Mouse (Mus musculus): ENCODE data around the gene Tcf3. TPM values are rescaled to one million over a fixed set of nuclear protein-coding genes. Genes with fewer than 3 reads are reported as not detected.
A peak's percentile ranks its signal among the peaks of the same experiment; 100 is the strongest.

Tcf3 gene
- polyA plus RNA-seq, 1 experiment from 2014 or later = 63.7 TPM

DNA sequence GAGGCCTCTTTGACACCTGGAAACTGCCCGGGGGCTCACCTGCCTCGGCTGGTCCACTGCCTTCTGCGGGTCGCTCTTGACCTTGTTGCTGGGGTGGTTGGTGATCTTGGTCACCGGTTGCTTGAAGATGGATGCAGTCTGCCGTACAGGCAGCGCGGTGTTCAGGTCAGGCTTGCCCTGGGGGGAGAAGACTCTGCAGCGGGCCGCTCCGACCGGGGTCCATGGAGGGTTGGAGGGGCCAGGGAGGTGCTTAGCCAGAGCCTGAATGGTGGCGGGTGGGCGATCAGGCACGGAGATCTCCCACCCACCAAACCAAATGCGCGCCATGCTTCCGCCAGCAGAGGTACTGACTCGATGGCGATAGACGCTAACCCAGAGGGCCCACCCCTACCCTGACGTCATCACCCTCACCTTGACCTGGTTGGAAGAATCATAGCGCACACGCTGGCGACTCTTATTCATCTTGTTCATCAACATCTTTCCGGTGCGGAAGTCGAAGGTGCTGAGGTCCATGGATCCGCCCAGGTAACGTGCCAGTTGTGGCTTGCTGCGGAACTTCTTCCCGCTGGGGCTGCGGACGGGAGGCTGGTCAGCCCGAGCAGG is 38.3 kb downstream of the Tcf3 start:
- Histone ChIP-seq H3K27ac (ENCODE audit: low read length) (no peak overlapping the region), H3K36me3 (ENCODE audit: control insufficient read depth, insufficient read depth) (peaks cover 43% of the 10 kb centered on the region), H3K4me2 (ENCODE audit: low read length) (no peak overlapping the region), H3K9ac (replicated peaks; ENCODE audit: low read depth, low read length) (no peak overlapping the region), H3K4me3 (replicated peaks; ENCODE audit: low read length) (no peak overlapping the region), H3K27me3 (replicated peaks; ENCODE audit: control insufficient read depth, insufficient read depth, low read length) (no peaks in the 10 kb centered on the region), H3K4me1 (replicated peaks; ENCODE audit: control insufficient read depth, insufficient read depth, low read length) (peaks cover 18% of the 10 kb centered on the region), H3K9me3 (ENCODE audit: control insufficient read depth, low read length) (no peaks in the 10 kb centered on the region)
- 95% methylated on average over 35 of the region's 35 CpGs for WGBS
- ATAC-seq = no peak

DNA sequence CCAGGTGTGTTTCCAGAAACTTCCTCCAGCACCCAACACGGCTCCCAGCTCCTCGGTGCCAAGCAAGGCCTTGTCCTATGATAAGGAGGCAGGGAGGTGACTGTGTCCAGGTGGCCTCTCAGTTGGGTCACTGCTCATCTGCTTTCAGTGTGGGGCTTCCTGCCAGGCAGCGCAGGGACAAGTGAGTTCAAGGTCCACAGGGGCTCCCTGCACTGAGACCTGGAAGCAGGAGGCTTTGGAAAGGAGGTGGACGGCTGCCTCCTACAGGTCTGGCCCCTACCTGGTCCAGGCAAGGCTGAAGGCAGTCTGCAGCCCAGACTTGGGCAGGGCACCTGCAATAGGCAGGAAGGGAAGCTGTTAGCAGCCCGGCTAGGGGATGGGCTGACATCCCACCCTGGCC is 40.8 kb downstream of the Tcf3 start:
- Histone ChIP-seq H3K4me1 (replicated peaks; ENCODE audit: control insufficient read depth, insufficient read depth, low read length) (peaks cover 19% of the 10 kb centered on the region), H3K9ac (replicated peaks; ENCODE audit: low read depth, low read length) (no peak overlapping the region), H3K4me2 (ENCODE audit: low read length) (no peak overlapping the region), H3K9me3 (ENCODE audit: control insufficient read depth, low read length) (no peaks in the 10 kb centered on the region), H3K27ac (ENCODE audit: low read length) (no peak overlapping the region), H3K4me3 (replicated peaks; ENCODE audit: low read length) (no peak overlapping the region), H3K27me3 (replicated peaks; ENCODE audit: control insufficient read depth, insufficient read depth, low read length) (no peaks in the 10 kb centered on the region), H3K36me3 (ENCODE audit: control insufficient read depth, insufficient read depth) (peaks cover 43% of the 10 kb centered on the region)
- WGBS = 97% methylated on average over 5 of the region's 5 CpGs
- ATAC-seq = no peak

DNA sequence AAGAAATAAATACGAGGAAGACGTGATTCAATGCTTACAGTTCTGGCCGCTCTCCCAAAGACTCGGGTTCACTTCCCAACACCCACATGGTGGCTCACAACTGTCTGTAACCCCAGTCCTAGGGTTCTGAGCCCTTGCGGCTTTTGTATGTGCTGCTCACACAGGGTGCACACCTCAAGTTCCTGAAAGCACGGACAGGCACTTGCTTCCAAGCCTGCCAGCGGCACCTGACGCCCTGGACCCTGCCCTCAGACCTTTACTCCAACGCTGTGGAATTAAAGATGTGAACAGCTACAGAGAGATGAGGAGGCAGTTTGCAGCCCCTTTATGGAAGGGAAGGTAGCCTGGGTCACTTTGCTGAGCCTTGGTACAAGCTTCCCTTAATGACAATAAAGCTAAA is 42.8 kb downstream of the Tcf3 start:
- peaks cover 43% of the 10 kb centered on the region for H3K36me3 ChIP-seq (ENCODE audit: control insufficient read depth, insufficient read depth)
- H3K9me3 ChIP-seq (ENCODE audit: control insufficient read depth, low read length) = no peaks in the 10 kb centered on the region
- peaks cover 7% of the 10 kb centered on the region for H3K4me1 ChIP-seq (replicated peaks; ENCODE audit: control insufficient read depth, insufficient read depth, low read length)
- H3K4me2 ChIP-seq (ENCODE audit: low read length) = no peak overlapping the region
- no peak overlapping the region for H3K9ac ChIP-seq (replicated peaks; ENCODE audit: low read depth, low read length)
- ATAC-seq = no peak
- 81% methylated on average over 9 of the region's 9 CpGs for WGBS
- H3K4me3 ChIP-seq (replicated peaks; ENCODE audit: low read length) = no peak overlapping the region
- no peaks in the 10 kb centered on the region for H3K27me3 ChIP-seq (replicated peaks; ENCODE audit: control insufficient read depth, insufficient read depth, low read length)
- H3K27ac ChIP-seq (ENCODE audit: low read length) = no peak overlapping the region

DNA sequence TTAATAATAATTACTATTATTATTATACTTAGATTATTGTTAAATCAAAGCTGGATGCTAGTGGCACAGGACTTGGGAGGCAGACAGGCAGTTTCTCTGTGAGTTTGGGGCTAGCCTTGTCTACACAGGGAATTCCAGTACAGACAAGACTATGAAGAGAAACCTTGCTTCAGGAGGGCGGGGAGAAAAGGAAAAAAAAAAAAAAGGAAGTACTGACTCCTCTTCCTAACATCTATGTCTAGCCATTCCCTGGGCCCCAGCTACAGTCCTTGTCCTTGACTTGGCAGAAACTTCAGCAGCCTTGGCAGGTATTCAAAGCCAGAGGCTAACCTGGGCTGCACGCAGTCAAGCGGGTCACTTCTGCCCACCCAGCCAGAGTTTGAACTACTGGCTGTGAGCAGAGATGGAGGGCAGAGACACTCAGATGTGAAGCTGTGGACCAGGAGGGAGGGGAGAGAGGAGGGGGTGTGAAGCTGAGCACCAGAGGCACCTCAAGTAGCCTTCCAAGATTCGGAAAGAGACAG is 44.2 kb downstream of the Tcf3 start:
- H3K4me1 ChIP-seq (replicated peaks; ENCODE audit: control insufficient read depth, insufficient read depth, low read length) = peaks cover 16% of the 10 kb centered on the region
- no peak for ATAC-seq
- no peaks in the 10 kb centered on the region for H3K27me3 ChIP-seq (replicated peaks; ENCODE audit: control insufficient read depth, insufficient read depth, low read length)
- H3K27ac ChIP-seq (ENCODE audit: low read length) = no peak overlapping the region
- no peak overlapping the region for H3K9ac ChIP-seq (replicated peaks; ENCODE audit: low read depth, low read length)
- H3K9me3 ChIP-seq (ENCODE audit: control insufficient read depth, low read length) = no peaks in the 10 kb centered on the region
- 78% methylated on average over 4 of the region's 4 CpGs for WGBS
- H3K4me2 ChIP-seq (ENCODE audit: low read length) = no peak overlapping the region
- H3K36me3 ChIP-seq (ENCODE audit: control insufficient read depth, insufficient read depth) = peaks cover 32% of the 10 kb centered on the region
- H3K4me3 ChIP-seq (replicated peaks; ENCODE audit: low read length) = no peak overlapping the region

DNA sequence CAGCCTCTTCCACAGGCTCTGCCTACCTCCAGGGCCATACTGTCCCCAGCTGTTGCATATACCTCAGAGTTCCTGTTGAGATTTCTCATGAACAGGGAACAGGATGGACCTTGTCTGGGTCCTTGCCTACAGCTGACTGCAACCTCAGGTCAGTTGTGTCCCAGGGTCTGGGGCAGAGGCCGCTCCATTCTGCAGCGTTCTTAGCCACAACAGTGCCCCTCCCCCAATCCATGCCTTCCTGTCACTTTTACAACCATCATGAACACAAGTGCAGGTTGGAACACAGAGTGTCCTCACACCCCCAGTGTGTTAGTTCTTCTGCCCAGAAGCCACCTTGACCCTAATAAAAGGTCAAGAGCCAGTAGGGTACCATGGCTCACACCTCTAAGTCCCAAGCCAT is 44.7 kb downstream of the Tcf3 start:
- 44% methylated on average over 2 of the region's 2 CpGs for WGBS
- H3K36me3 ChIP-seq (ENCODE audit: control insufficient read depth, insufficient read depth) = peaks cover 27% of the 10 kb centered on the region
- H3K4me2 ChIP-seq (ENCODE audit: low read length) = no peak overlapping the region
- no peak overlapping the region for H3K4me3 ChIP-seq (replicated peaks; ENCODE audit: low read length)
- no peak for ATAC-seq
- no peak overlapping the region for H3K27ac ChIP-seq (ENCODE audit: low read length)
- H3K9ac ChIP-seq (replicated peaks; ENCODE audit: low read depth, low read length) = no peak overlapping the region
- no peaks in the 10 kb centered on the region for H3K9me3 ChIP-seq (ENCODE audit: control insufficient read depth, low read length)
- H3K4me1 ChIP-seq (replicated peaks; ENCODE audit: control insufficient read depth, insufficient read depth, low read length) = peaks cover 21% of the 10 kb centered on the region
- no peaks in the 10 kb centered on the region for H3K27me3 ChIP-seq (replicated peaks; ENCODE audit: control insufficient read depth, insufficient read depth, low read length)

DNA sequence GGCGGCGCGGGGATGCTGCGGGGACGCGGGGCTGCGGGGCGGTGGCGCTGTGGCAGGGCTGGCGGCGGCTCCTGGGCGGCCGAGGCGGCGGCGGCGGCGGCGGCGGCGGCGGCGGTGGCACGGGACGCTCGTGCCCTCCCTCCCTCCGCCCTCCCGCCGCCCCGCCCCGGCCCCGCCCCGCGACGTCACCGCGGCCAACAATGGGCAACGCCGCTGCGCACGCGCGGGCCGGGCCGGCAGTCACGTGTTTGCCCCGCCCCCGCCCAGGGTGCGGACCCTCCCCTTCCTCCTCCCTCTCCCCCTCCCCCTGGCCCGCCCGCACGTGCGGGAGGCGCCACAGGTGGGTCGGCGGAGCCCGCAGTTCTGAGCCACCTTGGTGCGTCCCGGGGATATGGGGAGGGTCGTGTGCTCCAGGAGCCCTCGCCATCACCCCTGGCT is 45.9 kb downstream of the Tcf3 start, which contains the start of gene Mex3d:
Gene Mex3d, minus strand, starts transcription at position 138 of the 438 bp plus-strand sequence.
- Histone ChIP-seq H3K9me3 (ENCODE audit: control insufficient read depth, low read length) (no peaks in the 10 kb centered on the region), H3K4me2 (ENCODE audit: low read length) (peak within 1 kb of the TSS; percentile 95), H3K27me3 (replicated peaks; ENCODE audit: control insufficient read depth, insufficient read depth, low read length) (no peaks in the 10 kb centered on the region), H3K4me3 (replicated peaks; ENCODE audit: low read length) (peak within 1 kb of the TSS; percentile 98), H3K4me1 (replicated peaks; ENCODE audit: control insufficient read depth, insufficient read depth, low read length) (peaks cover 33% of the 10 kb centered on the region), H3K9ac (replicated peaks; ENCODE audit: low read depth, low read length) (peak within 1 kb of the TSS; percentile 99), H3K36me3 (ENCODE audit: control insufficient read depth, insufficient read depth) (peaks cover 19% of the 10 kb centered on the region), H3K27ac (ENCODE audit: low read length) (peak within 1 kb of the TSS; percentile 96)
- ATAC-seq = peak; percentile 20
- 0% methylated on average over 13 of the region's 61 CpGs for WGBS

DNA sequence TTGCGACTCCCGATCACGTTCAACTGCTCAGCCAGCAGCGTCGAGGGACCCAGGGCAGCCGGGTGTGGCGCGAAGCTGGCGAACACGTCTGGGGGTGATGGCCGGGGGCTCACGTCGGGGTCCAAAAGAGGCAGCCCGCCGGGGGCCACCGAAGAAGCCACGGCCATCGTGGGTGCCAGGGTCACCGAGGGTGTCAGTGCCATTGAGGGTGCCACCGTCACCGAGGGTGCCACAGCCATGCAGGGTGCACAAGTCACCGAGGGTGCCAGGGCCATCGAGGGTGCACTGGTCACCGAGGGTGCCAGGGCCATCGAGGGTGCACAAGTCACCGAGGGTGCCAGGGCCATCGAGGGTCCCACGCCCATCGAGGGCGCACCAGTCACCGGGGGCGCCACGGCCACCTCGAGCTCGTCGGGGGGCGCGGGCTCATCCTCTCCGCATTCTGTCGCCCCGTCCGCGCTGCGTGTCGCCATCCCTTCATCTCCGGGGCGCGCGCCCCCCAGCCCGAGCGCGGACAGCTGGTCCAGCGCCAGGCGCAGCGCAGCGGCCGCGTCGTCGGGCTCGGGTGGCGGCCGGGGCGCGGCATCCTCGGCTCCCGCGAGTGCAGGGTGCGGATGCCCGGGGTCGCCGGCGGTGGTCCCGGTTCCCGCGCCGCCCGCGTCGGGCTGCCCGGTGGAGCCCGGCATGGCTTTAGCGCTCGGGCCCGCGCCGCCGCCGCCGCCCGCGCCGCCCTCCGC is 46.5 kb downstream of the Tcf3 start:
- Histone ChIP-seq H3K27ac (ENCODE audit: low read length) (peak overlapping the region; percentile 96), H3K27me3 (replicated peaks; ENCODE audit: control insufficient read depth, insufficient read depth, low read length) (no peaks in the 10 kb centered on the region), H3K4me1 (replicated peaks; ENCODE audit: control insufficient read depth, insufficient read depth, low read length) (peaks cover 33% of the 10 kb centered on the region), H3K9me3 (ENCODE audit: control insufficient read depth, low read length) (no peaks in the 10 kb centered on the region), H3K4me2 (ENCODE audit: low read length) (peak overlapping the region; percentile 88), H3K4me3 (replicated peaks; ENCODE audit: low read length) (peak overlapping the region; percentile 98), H3K36me3 (ENCODE audit: control insufficient read depth, insufficient read depth) (peaks cover 20% of the 10 kb centered on the region), H3K9ac (replicated peaks; ENCODE audit: low read depth, low read length) (peak overlapping the region; percentile 99)
- under 1% methylated on average over 89 of the region's 94 CpGs for WGBS
- no peak for ATAC-seq

DNA sequence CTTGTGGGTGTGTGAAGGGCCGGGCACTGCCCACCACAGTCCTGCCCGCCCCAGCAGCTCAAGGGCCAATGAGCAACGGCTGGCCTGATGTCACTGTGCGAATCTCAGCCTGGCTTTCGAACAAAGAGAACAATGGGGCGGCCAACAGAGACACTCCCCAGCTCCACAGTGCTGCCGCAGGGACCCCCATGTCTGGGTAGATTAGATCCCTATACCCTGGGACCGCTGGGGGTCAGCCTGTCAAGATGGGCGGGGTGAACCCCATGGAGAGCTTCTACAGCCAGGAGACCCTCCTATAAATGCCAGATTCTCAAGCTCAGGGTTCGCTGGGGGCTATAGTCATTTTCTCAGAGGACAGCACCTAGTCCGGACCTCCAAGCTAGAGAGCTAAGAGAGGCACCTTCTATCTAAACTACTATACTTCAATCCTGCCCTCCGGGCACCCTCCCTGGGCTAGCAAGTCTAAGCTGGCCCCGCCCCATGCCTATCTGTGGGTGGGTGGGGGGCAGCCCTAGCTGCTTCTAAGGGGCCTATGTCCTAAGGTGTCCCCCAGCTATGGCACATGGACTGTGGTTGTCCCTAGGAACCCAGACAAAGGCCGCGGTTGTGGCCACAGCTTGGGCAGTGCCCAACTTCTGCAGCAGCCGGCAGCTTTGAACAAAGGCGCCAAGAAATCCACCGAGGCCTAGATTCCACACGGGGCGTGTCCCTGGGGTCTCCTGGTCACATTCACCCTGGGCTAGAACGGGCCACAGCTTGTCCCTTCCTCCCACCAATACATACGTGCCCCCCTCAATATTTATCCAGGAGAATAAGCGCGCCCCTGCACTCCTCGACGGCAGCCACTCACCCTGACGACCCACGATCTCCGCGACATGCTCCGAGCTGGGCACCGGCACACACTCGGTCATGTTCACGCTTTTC is 47.4 kb downstream of the Tcf3 start:
- no peaks in the 10 kb centered on the region for H3K27me3 ChIP-seq (replicated peaks; ENCODE audit: control insufficient read depth, insufficient read depth, low read length)
- under 1% methylated on average over 34 of the region's 34 CpGs for WGBS
- peak overlapping the region; percentile 96 for H3K27ac ChIP-seq (ENCODE audit: low read length)
- no peaks in the 10 kb centered on the region for H3K9me3 ChIP-seq (ENCODE audit: control insufficient read depth, low read length)
- H3K4me3 ChIP-seq (replicated peaks; ENCODE audit: low read length) = peak overlapping the region; percentile 98
- peak overlapping the region; percentile 88 for H3K4me2 ChIP-seq (ENCODE audit: low read length)
- H3K36me3 ChIP-seq (ENCODE audit: control insufficient read depth, insufficient read depth) = peaks cover 21% of the 10 kb centered on the region
- H3K9ac ChIP-seq (replicated peaks; ENCODE audit: low read depth, low read length) = peak overlapping the region; percentile 99
- peaks cover 33% of the 10 kb centered on the region for H3K4me1 ChIP-seq (replicated peaks; ENCODE audit: control insufficient read depth, insufficient read depth, low read length)
- ATAC-seq = peak; percentile 74

DNA sequence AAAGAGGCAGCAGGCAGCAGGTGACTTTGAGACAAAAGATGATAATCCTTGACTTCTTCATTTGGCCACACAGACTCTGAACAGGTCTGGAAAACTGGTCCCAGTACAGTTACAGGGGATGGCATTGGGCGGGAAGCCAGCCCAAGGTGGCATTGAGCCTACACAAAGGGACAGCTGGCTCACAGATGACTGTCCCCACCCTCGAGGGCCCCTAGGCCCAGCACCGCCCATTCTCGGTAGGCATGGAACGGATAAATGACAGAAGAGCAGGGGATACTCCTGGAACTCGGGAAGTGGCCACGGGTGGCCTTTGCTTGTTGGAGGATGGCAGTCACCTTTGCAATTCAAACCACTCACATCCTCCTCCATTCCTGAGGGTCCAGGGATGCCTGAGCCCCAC is 48.1 kb downstream of the Tcf3 start:
- Histone ChIP-seq H3K9me3 (ENCODE audit: control insufficient read depth, low read length) (no peaks in the 10 kb centered on the region), H3K27ac (ENCODE audit: low read length) (peak overlapping the region; percentile 96), H3K4me1 (replicated peaks; ENCODE audit: control insufficient read depth, insufficient read depth, low read length) (peaks cover 35% of the 10 kb centered on the region), H3K9ac (replicated peaks; ENCODE audit: low read depth, low read length) (peak overlapping the region; percentile 99), H3K4me2 (ENCODE audit: low read length) (peak overlapping the region; percentile 88), H3K27me3 (replicated peaks; ENCODE audit: control insufficient read depth, insufficient read depth, low read length) (no peaks in the 10 kb centered on the region), H3K4me3 (replicated peaks; ENCODE audit: low read length) (peak overlapping the region; percentile 98), H3K36me3 (ENCODE audit: control insufficient read depth, insufficient read depth) (peaks cover 22% of the 10 kb centered on the region)
- 1% methylated on average over 7 of the region's 7 CpGs for WGBS
- no peak for ATAC-seq

Data from forebrain, embryonic 16.5 days (tissue).